Mouse (Mus musculus) gastrocnemius, postnatal 14 days (tissue): ENCODE results near the gene Slc6a21. TPM values are rescaled to one million over a fixed set of nuclear protein-coding genes. Genes with fewer than 3 reads are reported as not detected.

Experiments
- DNase-seq: peaks from one replicate; pipeline ENCODE4 v3.0.0; 2021; ENCODE audit warnings: mixed read lengths
- intact Hi-C: fragments of 180-260 bp; cut with DNase I; formaldehyde crosslinking; loops from one replicate; pipeline ENCODE4 v1.15.1; 2025; ENCODE audit warnings: low total_unique reads
- total RNA-seq, 2 experiments: library from RNA; stranded (reverse); gene quantifications; 2 replicates each; pipeline ENCODE4 v1.2.3; 2021

Gene Slc6a21
- total RNA-seq, 2 experiments from 2014 or later = not detected

DNA sequence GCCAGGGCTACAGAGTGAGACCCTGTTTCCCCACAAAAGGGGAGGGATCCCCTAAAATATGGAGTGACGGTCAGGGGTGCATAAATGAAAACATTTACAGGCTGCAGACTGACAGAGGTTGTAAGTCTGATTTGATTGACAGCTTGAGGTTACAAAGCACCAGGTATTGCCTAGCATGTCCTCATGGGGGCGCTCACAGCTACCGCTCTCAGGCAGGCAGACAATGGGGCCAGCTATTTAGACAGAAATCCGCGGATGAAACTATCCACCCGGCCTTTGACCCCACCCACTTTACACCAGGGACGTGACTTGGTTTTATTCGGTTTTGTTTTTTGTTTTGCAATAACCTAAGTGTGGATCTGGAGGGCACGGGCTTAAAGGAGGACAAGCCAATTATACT lies 32.1 kb downstream of the Slc6a21 start:
- intact Hi-C loops = no loop called here
- peak; percentile 60 for DNase-seq

DNA sequence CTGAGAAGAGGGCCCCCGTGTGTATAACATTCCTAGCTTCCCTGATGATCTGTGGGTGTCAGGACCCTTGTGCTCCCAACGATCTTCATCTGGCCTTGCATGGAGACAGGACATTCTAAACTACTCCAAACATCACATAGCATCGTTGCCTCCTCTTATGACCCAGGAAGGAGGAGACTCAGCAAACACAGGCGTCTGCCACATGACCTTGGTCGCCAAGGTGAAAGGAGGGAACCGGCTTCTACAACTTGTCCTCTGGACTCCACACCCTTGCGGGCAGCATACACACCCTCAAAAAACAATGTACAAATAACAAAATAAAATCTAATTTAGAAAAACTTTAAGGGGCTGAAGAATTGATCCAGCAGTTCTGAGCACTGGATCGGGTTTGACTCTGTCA lies 34.7 kb downstream of the Slc6a21 start:
- intact Hi-C loops = no loop called here
- no peak for DNase-seq

DNA sequence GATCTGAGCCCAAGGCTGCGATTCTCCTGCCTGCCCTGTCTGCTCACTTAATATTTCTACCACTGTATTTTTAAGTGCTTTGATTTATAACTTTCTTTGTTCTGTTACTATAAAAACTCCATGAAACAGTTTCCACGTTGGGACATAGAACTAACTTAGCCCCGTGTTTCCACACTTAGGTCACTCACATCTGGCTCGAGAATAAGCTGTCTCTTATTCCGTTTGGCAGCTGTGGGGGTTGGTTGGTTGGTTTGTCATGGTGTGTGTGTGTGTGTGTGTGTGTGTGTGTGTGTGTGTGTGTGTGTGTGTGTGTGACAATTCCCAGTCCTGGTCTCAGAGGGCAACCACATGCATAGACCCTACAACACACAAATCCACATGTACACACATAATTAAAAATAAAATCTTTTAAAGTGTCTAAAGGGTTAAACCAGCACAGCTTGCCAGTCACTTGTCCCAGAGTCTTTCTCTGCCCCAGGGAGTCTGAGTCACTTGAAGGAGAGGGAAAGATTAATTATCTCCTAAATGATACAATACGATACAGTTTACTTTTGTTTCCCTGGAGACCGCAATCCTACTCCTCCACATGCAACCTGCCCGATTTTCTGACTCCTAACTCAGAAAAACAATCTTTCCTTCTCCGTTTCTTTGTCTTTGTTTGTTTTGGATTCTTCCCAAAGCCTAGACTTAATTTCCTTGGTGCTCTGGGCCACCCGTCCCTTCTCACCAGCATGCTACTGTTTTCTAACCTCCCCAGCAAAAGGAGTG lies 35.6 kb downstream of the Slc6a21 start:
- intact Hi-C loops = no loop called here
- no peak for DNase-seq

DNA sequence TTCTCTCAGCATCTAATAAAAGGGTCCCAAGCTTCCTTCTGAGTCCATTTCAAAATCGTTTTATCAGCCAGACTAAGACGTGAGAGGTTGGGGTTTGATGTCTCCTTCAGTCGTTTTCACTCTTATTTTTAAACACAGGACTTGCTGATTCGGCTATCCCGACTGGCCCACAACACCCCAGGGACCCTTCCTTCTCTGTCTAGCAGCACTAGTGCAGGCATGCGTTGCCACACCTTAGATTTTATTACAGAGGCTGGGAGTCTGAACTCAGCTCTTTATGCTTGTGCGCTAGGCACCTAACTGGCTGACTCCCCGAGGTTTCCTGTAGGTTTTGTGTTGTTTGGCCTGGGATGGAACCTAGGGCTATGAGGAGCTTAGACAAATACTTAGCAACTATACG lies 36.2 kb downstream of the Slc6a21 start:
- intact Hi-C loops = no loop called here
- no peak for DNase-seq

DNA sequence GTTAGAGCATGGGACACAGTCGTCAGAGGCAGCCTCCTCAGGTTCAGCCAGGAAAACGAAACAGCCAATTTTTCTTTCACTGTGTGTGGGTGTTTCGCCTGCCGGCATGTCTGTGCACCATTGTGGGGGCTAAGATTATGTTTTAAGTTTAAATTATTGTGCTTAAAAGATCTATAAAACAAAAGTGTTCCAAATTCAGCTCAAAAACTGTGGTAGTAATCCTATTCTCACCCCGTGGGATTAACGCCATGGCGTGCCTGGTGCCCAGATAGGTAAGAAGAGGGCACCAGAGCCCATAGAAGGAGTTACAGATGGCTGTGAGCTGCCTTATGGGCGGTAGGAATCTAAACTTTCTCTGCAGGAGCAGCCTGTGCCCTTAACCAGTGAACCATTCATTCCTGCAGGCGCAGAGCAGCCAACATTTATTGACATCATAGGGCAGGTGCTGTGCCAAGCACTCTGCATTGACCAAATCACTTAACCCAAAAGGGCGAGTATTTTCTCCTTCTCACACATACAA lies 37.9 kb downstream of the Slc6a21 start:
- intact Hi-C loops = no loop called here

DNA sequence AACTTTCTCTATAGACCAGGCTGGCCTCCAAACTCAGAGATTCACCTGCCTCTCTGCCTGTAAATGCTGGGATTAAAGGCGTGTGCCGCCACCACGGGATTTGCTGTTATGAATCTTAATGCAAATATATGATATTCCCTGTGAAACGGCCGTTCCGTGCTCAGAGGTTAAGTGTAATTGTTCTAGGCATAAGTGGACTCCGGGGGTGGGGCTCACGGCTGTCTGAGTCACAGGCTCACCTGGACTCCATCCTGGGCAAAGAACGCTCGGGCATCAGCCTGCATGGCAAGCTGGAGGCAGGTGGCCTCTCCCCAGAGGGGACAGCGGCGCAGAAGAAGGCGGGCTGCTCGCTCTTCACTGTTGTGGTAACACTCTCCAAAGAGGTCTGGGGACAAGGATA lies 39.2 kb downstream of the Slc6a21 start:
- DNase-seq = no peak
- intact Hi-C loops = no loop called here

More for the DNA sequence above, 37.9 kb downstream of the Slc6a21 start:
- DNase-seq = no peak

DNA sequence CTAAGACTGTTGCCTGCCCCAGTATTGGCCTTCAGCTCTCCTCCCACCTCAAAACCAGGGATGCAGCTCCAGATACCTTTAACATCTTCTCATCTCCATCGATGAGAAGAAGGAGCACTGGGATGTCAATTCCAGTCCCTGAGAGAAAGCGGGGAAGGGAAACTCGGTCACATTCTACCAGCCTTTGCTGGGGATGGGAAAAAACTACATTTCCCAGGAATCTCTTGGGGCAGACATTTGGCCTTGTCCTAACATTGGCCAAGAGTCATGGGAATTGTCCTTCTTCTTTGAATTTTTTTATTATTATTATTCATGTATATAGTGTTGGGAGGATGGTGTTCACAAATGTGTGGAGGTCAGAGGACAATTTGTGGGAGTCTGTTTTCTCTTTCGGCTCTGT lies 44.9 kb downstream of the Slc6a21 start:
- intact Hi-C loops = no loop called here
- DNase-seq = no peak

DNA sequence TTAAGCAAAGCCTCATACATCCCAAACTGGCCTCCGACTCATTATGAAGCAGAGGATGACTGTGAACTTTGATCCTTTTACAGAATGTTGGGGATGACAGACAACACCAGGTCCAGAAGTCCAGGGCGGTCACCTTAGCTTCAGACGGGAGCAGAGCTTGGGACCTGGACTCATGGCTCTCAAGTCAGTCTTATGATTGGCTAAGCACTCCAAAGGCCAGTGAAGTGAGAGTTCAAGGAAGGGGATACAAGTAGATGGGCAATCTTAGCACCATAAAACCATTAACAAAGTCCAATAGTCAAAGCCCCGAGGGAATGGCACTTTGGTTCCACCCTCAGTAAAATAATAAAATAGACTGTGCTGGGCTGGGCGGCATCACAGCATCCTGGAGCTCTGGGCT lies 45.8 kb downstream of the Slc6a21 start:
- no peak for DNase-seq
- intact Hi-C loops = no loop called here

DNA sequence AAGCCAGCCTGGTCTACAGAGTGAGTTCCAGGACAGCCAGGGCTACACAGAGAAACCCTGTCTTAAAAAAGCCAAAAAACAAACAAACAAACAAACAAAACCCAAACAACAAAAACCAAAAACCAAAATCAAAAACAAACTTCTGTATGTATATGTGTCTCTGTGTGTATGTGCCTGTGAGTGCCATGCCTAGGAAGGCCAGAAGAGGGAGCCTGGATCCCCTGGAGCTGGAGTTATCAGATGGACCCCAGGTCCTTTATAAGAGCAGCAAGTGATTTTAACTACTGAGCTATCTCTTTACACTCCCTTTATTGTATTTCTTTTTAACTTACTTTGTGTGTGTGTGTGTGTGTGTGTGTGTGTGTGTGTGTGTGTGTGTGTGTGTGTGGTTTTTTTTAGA lies 48.5 kb downstream of the Slc6a21 start:
- no peak for DNase-seq
- intact Hi-C loops = no loop called here

DNA sequence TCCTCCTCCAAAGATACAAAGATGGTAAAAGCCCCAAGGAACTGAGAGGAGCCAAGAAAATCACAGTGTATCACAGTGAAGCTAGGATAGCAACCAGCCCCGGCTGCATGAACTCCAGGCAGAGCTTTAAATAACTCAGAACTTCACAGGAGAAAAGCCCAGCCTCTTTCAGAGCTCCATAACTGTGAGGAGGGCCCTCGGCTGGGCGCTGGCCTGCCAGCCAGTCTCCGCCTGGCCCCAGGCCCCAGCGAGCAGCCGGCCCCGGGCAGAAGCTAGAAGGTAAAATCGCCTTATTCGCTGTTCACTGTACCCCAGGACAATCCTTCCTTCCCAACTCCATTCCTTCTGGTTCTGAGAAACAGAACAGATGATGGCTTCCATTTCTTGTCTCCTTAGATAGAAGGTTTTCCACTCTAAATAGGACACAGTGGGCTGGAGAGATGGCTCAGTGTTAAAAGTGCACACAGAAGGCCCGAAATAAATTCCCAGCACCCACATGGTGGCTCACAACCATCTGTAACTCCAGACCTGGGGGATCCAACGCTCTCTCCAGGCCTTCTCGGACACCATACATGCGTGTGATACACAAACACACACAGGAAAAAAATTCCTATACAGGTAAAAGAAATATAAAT lies 51.6 kb downstream of the Slc6a21 start:
- DNase-seq = no peak
- intact Hi-C loops = no loop called here

DNA sequence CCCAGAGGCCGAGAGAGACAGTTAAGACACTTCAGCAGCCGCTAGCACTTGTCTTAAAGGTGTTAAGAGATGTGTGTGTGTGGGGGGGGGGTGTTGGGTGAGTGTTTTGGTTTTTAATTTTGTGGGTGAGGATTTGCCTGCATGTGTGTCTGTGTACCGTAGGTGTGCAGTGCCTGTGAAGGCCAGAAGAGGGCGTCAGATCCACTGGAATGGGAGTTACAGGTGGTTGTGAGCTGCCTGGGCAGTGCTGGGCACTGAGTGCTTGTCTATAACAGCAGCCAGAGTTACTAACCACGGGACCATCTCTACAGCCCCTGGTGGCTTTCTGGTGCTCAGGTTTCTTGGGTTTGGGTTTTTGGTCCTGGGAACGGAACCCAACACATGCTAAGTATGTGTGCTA lies 54.2 kb downstream of the Slc6a21 start:
- intact Hi-C loops = no loop called here
- no peak for DNase-seq

DNA sequence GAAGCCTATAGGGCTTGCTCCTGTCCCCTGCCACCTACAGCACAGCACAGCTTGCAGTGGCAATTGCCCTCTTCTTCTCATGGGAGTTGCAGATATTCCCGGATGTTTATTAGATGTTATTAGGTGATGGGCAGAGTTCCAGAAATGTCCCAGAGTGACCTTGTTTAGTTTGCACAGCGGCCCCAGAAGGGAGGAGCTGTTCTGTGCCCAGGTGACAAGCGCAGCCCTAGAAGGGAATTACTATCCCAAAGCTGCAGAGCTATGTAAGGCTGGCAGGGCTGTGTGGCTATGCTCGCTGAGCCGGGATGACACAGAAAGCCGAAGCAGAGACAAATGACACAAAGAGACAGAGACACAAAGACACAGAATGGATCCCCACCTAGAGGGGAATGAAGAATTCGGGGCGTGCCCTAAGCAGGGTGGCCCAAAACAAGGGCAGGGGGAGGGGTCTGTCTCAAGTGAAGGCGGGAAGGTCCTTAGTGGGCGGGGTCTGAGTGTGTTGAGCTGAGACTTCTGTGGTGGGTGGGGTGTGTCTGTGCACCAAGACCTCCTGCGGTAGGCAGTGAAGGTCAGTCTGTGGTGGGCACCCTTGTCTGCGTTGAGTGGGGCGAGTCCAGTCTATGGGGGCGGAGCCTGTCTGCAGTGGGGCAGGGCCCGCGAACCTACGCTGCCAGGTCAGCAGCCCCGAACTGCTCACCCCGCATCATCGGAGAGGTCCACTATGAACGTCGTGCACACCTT lies 55.5 kb downstream of the Slc6a21 start:
- DNase-seq = peak; percentile 52
- intact Hi-C loops = no loop called here

DNA sequence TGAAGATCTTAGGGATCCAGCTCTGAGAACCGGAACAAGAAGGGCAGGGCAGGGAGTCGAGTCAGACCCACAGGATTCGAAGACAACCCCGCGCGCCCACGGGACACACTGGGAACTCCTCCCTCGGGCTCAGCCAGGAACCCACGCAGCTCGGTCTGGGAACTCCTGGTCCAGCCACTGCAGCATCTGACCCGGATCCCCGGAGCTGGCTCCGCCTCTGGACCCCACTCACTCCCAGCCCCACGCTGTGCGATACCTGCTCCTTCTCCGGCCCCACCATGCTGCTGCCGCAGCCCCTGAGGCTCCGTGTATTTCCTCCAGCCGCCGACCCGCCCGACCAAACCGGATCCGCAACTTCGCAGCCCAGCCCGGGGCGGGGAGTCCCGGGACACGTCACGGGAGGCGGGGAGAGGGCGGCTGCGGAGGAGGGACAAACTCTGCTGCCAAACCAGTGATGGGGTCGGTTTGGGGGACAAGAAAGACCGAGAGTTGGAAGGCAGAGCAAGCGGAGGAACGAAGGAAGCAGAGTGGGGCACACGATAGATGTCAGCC lies 56.2 kb downstream of the Slc6a21 start, which contains the start of gene Trpm4:
Gene Trpm4, minus strand, starts transcription at position 350 of the 552 bp plus-strand sequence.
- intact Hi-C loops = no loop called here
- peak; percentile 92 for DNase-seq

DNA sequence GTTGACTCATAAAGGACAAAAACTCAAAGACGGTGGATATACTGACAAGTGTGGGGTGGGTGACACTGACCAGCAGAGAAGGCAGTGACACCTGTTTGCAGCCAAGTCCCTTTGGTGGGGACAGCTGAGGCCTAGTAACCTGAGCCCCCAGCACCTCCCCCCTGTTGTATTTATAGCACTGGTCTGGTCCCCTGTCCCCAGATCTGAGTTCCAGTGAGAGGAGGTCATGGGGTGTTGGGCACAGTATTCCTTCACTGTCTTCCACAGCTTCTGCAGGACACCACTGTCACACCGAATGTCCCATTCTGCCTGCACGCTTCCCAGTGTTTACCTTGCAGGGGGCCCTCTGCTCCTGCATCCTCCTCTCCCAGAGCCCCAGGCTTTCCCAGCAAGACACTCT lies 57.3 kb downstream of the Slc6a21 start:
- intact Hi-C loops = no loop called here
- DNase-seq = peak; percentile 59

DNA sequence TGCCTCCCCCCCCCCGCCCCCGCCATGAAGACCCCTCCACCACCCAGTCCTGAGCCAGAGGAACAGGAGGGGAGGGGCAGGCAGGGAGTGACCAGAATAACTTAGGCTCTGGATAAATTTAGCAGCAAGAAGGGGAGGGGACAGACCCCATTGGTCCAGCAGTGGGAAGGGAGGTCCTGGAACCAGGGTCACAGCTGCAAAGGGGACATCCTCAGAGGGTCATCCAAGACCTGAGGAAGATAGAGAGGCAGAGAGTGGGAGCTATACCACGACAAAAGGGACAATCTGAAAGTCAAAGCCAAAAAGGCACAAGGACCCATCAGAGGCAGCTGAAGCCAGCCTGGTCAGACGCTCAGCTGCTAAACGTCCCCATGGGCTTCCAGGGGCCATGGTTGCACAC lies 57.7 kb downstream of the Slc6a21 start, which contains the start of gene Hrc:
Gene Hrc, plus strand, starts transcription at position 235 of the 400 bp plus-strand sequence.
- intact Hi-C loops = no loop called here
- peak; percentile 51 for DNase-seq

DNA sequence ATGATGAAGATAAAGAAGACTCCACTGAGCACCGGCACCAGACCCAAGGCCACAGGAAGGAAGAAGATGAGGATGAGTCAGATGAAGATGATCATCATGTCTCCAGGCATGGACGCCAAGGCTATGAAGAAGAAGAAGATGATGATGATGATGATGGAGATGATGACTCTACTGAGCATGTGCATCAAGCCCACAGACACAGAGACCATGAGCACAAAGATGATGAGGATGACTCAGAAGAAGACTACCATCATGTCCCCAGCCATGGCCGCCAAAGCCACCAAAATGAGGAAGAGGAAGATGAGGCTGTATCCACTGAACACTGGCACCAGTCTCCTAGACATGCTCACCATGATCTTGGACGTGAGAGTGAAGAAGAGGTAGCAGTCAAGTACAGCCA lies 59.0 kb downstream of the Slc6a21 start:
- intact Hi-C loops = no loop called here

DNA sequence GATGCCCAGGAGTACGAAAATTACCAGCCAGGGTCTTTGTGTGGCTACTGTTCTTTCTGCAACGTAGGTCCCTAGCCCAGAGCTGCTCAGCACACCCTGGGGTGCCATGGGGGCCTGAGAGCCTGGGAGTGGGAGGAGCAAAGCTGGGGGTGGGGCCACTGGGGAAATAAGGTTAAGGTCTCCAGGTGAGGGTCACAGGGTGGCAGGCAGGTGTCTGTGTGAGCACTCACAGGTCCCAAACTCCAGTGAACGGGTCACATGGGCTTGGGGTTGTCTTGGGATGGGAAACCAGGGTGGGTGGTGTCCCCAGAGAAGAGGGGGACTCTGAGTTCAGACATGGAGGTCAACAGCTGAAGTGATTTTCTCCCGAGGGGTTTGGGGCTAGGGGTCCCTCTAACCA lies 60.2 kb downstream of the Slc6a21 start:
- no peak for DNase-seq
- intact Hi-C loops = no loop called here

More for the DNA sequence above, 59.0 kb downstream of the Slc6a21 start:
- no peak for DNase-seq

DNA sequence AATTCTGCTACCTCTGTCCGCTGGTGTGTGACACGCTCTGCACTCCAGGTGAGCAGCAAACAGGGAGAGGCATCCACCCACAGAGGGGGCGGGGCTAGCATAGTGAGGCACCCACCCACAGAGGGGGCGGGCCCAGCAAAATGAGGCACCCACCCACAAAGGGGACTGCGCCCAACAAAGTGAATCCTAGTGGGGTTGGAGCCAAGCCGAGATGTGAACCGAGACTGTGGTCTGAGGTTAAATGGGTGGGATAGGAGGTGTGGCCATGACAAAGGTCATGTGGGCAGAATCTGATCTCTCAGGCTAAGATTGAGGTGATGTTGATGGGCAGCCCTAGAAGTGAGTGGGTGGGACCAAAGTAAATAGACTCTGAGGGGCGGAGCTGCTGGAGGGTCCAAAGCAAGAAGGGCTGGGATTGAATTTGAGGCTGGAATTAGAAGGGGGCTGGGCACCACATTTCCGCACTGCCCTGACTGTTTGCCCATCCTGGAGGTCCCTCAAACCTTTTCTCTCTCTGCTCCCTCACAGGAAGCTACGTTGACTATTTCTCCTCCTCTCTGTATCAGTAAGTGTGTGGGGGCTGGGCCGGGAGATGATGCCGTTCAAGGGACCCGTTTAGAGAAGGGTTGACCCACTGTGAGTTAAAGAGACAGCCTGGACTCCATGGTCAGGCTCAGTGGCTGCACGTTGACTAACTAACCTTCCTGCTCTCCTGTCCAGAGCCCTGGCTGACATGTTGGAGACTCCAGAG lies 61.0 kb downstream of the Slc6a21 start:
- intact Hi-C loops = no loop called here
- peak; percentile 41 for DNase-seq
